Mouse (Mus musculus): Measurements from ENCODE around the gene Shisa4. TPM values are rescaled to one million over a fixed set of nuclear protein-coding genes. Genes with fewer than 3 reads are reported as not detected.
A peak's percentile ranks its signal among the peaks of the same experiment; 100 is the strongest.

Gene Shisa4
- total RNA-seq (2021) = 1 to 10 TPM; 7.2 to 7.8 TPM

DNA sequence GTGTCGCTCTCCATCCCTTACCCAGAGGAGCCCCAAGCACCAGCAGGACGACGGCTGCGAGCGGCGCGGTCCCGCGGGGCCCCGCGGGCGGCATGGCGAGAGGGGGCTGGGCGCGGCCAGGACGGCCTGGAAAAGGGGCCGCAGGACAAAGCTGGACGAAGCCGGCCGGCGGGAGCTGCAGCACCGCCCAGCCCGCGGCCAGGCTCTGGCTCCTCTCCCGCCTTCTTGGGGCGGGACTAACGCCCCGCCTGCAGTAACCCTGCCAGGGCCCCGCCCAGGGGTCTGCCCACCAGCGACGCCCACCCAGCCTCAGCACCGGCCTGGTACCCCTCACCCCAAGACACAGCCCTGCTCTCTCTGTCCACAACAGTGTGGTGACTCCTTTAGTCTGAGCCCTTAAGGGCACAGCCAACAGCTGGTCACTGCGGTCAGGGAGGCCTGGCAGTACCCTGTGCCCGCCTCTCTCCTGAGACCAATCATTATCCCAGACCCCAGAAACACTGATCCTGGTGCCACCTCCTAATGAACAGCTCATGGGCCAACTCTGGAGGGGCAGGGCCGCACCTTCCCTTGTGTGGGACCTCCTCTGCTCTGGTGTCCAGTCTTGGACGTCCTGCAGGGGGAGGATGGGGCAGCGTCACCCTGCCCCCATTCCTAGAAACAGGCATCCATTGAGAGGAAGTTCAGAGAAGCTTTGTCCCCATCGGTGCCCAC is at the start of gene Shisa4:
TSS of gene Shisa4 (minus strand) at position 370 of the 714 bp plus-strand sequence.
- peak; percentile 70 to 81 for DNase-seq
- intact Hi-C loops (cut with DNase I) = loop anchor here (10.0 kb wide), 1 partner anchor 410 kb away; the partner anchor contains the start of gene Ube2t

DNA sequence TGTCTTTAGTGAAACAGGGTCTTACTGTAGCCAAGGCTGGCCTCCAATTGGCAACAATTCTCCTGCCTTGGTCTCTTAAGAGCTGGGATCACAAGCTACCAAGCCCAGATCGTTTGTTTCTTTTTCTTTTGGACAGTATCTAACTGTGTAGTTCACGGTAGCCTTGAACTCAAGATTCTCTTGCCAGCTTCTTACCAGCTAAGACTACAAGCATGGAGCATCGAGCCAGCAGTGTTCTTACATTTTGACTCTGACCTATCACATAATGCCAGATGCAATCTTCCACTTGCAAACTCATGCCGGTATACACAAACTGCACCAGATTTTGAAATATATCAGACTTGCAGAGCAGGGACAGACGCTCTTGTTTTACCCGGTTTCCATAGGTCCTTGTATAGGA is 47.7 kb upstream of the Shisa4 start:
- intact Hi-C loops (cut with DNase I) = no loop called here
- DNase-seq = no peak

DNA sequence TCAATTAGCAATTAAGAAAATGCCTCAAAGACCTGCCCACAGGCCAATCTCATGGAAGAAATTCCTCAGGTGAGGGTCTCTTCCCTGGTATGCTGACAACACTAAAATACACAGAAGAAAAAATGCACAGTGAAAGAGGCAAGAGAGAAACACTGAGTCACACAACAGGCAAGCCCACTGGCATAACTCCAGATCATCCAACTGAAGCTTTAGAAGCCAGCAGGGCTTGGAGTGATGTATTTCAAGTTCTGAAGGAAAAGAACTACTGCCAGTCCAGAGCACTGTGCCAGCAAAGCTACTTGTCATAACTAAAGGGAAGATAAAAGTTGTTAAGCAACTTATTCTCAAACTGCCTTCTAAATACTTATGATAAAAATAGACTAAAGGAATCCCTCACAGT is 39.0 kb upstream of the Shisa4 start:
- intact Hi-C loops (cut with DNase I) = loop anchor here (2.0 kb wide), 1 partner anchor 15 kb away; no protein-coding TSS in a partner anchor

DNA sequence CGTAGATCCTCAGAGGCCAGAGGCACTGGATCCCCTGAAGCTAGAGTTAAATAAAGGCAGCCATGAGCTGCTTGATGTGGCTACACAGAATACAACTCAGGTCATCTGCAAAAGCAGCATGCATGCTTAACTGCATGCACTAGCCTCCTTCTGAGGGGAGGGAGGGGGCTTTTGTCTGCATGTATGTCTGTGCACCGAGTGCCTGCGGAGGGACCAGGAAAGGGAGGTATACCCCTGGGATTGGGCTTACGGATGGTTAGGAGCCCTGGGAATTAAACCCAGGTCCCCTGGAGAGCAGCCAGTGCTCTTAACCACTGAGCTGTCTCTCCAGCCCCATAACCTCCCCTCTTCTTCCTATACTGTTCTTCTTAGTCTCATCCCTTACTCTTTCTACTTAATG is 37.1 kb upstream of the Shisa4 start:
- DNase-seq = no peak
- intact Hi-C loops (cut with DNase I) = no loop called here

More for the DNA sequence above, 39.0 kb upstream of the Shisa4 start:
- peak; percentile 38 to 41 for DNase-seq

DNA sequence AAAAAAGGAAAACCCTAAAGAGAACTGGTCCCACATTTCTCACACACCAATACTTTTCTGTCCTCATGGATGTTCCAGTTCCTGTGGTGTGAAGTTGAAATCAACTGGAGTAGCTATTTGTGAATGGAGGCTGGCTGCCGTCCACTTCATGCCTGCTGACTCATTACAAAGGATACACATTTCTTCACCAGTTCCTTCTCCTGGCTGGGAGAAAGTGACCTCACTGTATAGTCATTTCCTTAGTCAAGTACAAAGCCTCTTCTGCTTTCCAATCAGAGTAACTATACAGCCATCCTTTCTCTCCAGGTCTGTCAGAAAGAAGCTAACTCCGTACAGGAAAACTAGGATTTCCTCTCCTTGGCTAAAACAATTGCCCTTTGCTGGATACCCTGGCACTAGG is 35.9 kb upstream of the Shisa4 start:
- intact Hi-C loops (cut with DNase I) = no loop called here
- DNase-seq = peak; percentile 85 to 87

DNA sequence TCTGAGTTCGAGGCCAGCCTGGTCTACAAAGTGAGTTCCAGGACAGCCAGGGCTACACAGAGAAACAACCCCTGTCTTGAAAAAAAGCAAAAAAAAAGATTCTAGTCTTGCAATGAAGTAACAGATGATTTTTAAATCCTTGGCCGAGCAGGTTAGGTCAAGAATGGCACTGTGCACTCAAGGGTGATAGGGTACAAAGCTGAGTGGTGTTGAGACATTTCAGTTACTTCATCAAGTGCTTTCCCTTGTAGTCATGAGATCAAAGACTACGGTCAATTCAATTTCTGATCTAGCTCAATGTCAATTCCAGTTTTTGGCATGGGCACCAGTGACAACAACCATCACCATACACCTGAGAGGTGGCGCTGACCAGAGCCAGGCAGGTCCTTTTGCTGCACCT is 33.9 kb upstream of the Shisa4 start:
- no peak for DNase-seq
- intact Hi-C loops (cut with DNase I) = no loop called here

DNA sequence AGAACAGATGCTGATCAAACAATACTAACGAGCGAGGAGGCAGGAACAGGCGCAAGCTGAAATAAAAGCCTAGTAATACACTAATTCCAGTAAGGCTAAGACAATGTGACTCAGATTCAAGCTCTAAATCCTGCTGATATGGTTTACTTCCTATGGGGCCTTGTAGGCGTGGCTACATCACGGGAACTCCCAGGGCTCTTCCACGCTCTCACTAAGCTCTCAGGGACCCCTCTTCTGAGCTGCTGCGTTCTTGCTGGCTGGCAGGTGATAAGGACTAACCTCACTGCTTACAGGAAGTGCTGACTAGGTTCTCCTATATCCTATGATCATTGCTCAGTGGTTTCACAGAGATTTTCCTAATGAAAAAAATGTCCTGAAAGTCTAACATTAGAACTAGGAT is 30.3 kb upstream of the Shisa4 start:
- intact Hi-C loops (cut with DNase I) = no loop called here
- no peak for DNase-seq

DNA sequence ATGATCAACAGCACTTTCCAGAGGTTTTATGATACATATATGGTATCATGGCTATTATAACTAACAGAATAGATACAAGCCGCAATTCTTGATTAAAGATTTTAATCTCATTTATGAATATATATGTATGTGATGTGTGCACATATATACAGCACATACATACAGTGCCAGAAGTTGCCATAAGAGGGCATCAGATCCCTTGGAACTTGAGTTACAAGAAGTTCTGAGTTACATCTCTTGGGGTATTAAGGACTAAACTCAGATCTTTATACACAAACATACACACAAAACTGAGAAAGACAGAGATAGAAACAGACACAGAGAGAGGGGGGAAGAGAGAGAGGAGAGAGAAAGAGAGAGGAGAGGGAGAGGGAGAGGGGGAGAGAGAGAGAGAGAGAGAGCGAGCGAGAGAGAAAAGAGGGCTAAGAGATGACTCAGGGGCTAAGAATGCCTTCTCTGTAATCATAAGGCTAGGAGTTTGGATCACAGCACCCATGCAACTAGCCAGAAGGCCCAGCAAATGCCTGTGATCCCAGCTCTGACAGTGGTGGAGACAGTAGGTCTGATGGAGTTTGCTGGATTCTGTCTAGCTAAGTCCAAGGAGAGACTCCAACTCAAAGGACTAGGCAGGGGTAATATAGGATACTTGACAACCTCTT is 26.5 kb upstream of the Shisa4 start:
- no peak for DNase-seq
- intact Hi-C loops (cut with DNase I) = no loop called here

DNA sequence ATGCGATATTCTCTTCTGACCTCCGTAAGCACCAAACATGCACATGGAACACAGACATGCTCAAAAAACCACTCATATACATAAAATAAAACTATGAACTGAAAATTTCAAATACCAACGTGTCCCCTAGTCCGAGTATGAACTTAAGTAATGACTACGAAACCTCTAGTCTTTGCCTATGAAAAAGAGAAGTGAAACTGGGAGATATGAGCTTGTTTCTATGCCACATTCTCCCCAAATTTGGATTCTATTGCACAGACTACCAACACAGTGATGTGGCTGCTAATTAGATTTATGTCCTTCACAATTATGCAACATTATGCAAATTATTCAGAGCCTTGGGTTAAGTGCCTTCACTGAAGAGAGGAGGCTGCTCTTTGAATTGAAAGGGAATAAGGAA is 24.4 kb upstream of the Shisa4 start:
- no peak for DNase-seq
- intact Hi-C loops (cut with DNase I) = loop anchor here (5.0 kb wide), 2 partner anchors 33 to 53 kb away; partner anchors contain the start of gene Ipo9

DNA sequence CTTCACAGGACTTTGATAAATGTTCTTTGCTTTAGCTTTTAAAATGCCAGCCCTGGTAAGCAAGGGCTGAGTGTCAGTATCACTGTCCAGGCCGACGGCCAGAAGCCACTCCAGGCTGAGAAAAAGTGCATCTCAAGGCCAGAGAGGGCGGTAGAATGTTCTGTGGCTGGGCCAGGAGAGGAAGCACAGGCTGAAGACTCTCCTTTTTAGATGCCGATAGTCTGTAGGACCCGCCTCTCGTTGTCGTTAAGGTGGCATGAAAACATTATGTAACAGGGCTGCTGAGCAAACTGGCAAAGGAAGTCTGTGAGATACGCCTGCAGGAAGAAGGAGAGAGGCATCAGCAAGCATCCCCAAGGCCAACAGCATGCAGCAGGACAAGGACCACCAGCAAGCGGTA is 10.1 kb upstream of the Shisa4 start:
- DNase-seq = no peak
- intact Hi-C loops (cut with DNase I) = no loop called here

DNA sequence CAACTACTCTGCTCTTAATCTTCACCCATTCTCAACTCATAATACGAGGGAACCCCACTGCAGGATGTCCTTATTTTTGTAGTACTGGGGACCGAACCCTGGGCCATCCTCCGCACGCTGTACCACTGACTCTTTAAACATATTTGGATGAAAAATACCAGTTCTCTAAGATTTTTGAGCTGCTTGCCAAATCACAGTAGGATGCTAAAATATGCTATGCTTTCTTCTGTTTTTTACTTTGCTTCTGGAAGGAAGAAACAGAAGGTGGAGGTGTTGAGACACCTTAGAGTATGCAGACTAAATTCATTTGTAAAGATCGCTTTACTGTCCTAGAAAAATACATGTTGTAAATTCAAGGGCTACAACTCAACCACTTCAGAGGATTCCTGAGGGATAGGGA is 9.1 kb upstream of the Shisa4 start:
- no peak for DNase-seq
- intact Hi-C loops (cut with DNase I) = loop anchor here (5.0 kb wide), 1 partner anchor 43 kb away; no protein-coding TSS in a partner anchor

DNA sequence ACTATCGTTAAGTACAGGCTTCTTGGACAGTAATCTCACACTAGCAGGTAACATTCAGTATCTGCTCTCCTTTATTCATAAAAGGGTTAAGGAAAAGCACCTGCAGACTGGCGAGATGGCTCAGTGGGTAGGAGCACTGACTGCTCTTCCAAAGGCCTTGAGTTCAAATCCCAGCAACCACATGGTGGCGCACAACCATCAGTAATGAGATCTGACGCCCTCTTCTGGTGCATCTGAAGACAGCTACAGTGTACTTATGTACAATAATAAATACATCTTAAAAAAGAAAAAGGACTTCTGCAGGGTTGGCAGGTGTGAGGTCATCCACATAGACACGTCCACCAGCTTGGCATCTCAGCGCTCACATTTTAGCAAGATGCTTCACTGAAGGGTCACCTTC is 6.5 kb upstream of the Shisa4 start:
- DNase-seq = peak in 1 of 2 experiments; percentile 41
- intact Hi-C loops (cut with DNase I) = loop anchor here (5.0 kb wide), 1 partner anchor 46 kb away; no protein-coding TSS in a partner anchor

DNA sequence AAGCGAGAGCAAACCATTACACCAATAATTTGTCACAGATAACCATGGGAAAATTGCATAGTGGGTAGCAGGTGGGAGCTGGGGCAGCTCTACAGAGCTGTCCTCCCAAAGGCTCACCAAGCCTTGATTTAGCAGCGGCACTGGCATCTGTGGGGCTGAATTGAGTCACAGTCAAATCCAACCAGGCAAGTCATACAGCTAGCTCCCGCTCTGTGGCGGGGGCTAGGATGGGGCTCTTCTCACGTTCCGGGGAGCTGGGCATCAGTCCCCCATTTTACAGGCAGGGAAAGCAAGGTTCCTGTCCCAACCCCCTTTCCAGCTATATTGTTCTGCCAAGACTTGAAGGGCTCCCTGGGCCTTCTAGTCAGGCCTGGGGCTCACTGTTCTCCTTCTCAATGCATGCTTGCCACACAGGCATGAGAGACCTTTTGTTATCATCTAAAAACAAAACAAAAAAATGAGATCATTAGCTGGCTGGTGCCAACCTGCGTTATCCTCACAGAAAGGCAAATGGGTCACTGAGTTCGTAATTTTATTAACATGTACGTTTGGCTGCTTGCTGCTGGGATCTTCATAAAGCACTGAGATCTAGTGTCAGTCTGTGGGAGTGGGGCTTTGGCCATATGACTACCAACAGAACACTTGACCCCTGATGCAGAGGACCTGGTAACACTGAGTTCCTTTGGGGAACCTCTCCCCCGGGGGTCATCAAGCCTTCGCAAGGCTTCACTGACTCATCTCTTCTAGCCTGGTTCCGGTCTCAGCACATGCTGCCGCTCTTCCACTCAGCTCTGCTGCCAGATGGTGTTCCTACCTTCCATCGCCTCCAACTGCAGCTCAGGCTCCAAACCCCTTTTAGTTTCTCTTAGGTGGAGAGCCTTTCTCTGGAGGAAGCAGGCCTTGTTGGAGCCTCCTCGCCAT is 5.3 kb upstream of the Shisa4 start:
- DNase-seq = no peak
- intact Hi-C loops (cut with DNase I) = loop anchor here (5.0 kb wide), 1 partner anchor 47 kb away; no protein-coding TSS in a partner anchor

DNA sequence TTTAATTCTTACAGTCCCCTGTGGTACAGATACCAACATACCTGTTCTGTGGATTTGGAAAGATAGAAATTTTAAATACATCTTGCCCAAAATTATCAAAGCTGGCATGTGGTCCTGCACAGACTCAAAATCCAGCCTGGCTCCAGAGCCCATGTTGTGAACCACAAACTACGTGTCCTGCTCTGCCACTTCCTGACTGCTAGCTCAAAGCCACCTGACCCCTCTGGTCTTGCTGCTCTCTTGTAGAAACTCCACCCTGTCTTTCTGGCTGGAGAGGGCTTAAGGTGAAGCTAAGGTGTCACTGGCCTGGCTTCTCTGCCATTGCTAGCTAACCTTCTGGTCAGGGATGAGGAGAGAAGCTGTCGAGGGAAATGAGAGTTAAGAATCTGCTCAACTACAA is 4.0 kb upstream of the Shisa4 start:
- DNase-seq = no peak
- intact Hi-C loops (cut with DNase I) = loop anchor here (10.0 kb wide), 1 partner anchor 414 kb away; the partner anchor contains the start of gene Ube2t

DNA sequence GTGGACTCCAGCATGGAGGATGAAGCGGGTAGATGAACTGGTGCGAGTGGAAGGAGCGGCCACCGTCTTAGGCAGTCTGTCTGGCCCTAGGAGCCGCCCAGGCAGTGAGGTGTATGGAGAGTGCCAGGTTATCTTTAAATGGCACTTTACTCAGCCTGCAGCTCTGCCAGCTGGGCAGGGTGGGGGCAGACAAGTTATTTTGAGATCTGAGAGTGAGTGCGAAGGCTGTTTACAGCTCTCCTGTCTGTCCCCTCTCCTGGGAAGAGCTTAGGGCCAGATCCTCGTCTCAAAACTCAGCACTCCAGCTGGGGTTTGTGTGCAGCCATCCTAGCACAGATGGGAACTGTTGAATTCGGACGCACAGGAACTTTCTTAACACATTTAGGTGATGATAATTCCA is 3.5 kb upstream of the Shisa4 start:
- intact Hi-C loops (cut with DNase I) = loop anchor here (10.0 kb wide), 1 partner anchor 414 kb away; the partner anchor contains the start of gene Ube2t
- DNase-seq = peak; percentile 64 to 78

DNA sequence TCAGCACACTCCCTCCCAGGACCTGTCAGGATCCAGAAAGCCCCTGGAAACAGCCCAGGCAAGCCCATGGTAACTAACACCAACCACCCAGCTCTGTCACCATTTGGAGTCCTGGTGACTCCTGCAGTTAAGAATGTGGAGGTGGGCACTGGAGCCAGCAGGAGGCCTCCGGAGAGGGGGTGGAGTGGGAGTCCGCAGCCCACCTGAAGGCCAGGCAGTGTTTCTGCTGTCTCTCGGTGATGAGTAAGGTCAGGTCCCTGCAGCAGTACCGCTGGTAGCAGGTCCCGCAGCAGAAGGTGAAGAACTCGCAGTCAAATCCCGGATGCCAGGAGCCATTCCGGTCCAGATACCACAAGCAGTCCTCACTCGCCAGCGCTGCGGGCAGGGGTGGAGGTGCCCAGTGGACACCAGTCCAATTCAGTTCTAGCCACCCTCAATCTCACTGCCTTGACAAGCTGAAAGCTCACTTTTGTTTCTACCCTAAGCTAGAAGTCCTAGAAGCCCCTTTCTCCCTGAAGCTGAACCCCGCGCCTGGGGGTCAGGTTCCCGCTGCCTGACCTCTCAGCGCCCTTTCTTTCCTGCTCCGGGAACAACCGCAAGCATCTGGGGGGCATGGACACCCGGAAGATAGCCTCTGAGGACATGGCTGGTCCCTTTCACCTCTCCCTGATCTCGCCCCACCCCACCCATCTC is 716 bp downstream of the Shisa4 start:
- DNase-seq = peak in 1 of 2 experiments; percentile 45
- intact Hi-C loops (cut with DNase I) = loop anchor here (10.0 kb wide), 1 partner anchor 410 kb away; the partner anchor contains the start of gene Ube2t

DNA sequence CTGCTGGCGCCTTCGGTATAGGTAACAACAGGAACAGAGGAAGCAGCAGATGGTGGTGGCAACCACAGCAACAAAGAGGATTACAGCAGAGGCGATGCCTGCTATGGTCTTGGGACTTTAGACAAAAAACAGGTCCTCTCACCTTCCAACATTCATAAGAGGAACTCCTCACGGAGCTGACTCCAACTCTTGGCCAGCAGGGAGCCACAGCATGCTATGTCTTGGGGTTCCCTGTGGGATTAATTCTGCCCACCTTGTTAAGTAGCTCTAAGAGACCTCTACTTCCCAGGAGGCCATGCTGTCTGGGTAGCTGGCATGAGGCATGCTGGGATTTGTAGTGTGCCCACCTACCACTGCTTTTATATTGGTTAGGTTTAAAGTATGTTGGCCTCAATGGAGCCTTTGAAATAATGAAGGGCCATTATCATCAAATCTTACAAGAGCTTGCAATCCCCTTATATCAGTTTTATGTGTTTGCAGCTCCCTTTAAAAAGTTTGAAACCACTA is 1.8 kb downstream of the Shisa4 start:
- no peak for DNase-seq
- intact Hi-C loops (cut with DNase I) = loop anchor here (10.0 kb wide), 1 partner anchor 408 kb away; the partner anchor contains the start of gene Ube2t

DNA sequence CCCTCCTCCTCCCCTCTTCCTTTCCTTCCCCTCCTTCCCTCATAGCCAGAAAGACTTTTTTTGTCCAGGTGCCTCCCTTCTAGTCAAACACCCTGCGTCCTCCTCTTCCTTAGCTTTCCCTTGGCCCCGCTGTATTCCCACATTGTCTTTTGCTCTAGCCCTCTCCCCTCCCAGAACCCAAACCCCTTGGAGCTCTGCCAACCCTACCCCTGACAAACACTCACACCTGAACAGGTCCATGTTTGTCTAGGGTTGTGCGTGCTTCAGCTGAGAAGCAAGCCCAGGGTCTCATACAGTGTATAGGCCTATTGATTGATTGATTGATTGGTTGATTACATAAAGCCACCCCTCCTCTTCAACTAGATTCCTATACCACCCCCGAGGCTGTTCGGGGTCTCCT is 5.6 kb downstream of the Shisa4 start:
- intact Hi-C loops (cut with DNase I) = loop anchor here (2.0 kb wide), 3 partner anchors 57 to 111 kb away; partner anchors contain the start of genes Elf3 and Timm17a
- DNase-seq = no peak

DNA sequence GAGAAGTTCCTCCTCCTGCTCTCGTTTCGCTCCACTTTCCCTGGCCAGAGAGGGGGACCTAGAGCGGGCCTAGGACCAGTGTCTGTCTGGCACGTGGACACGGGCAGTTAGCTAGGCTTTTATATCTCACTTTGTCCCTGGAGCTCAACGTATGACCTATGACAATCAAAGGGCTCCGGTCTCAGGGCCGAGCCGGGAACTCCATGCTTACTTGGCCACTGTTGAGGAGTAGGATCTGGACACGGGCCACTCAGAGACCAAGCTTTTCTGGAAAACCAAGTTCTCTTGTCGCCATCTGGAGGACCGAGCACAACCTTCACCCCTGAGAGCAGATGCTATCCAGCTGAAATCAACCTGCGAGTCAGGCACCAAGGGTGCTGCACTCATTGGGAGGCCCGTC is 6.1 kb downstream of the Shisa4 start:
- intact Hi-C loops (cut with DNase I) = loop anchor here (1.0 to 2.0 kb wide), 5 partner anchors 56 to 215 kb away; partner anchors contain the start of genes Elf3 and Timm17a
- peak; percentile 70 for DNase-seq
